Mouse (Mus musculus): ENCODE results near the gene Smyd3. TPM values are rescaled to one million over a fixed set of nuclear protein-coding genes. Genes with fewer than 3 reads are reported as not detected.

Gene Smyd3
- polyA plus RNA-seq, 1 experiment, result 2.4 TPM

GRCm38 (mm10) chr1:179207846-179208595 is 309.8 kb downstream of the Smyd3 start:
- no peaks in the 10 kb centered on the region for H3K4me1 ChIP-seq (ENCODE audit: control insufficient read depth, insufficient read depth, low read length)
- H3K27ac ChIP-seq (ENCODE audit: control insufficient read depth, insufficient read depth, low read depth, low read length), result no peak overlapping the region
- no peaks in the 10 kb centered on the region for H3K36me3 ChIP-seq (ENCODE audit: control insufficient read depth, insufficient read depth, low read length)
- H3K4me3 ChIP-seq (ENCODE audit: control insufficient read depth, low read depth, low read length), result no peak overlapping the region
- no peak for TF ChIP-seq CTCF (IDR thresholded peaks at IDR 0.05; ENCODE audit: control insufficient read depth, insufficient read depth, insufficient replicate concordance, low read depth, low read length)
- TF ChIP-seq POLR2A (IDR thresholded peaks at IDR 0.05; ENCODE audit: control insufficient read depth, low read depth, low read length), result no peak
- H3K27me3 ChIP-seq (ENCODE audit: control insufficient read depth, insufficient read depth, low read length), result no peaks in the 10 kb centered on the region

GRCm38 (mm10) chr1:179207180-179207741 is 310.6 kb downstream of the Smyd3 start:
- no peak overlapping the region for H3K4me3 ChIP-seq (ENCODE audit: control insufficient read depth, low read depth, low read length)
- H3K27ac ChIP-seq (ENCODE audit: control insufficient read depth, insufficient read depth, low read depth, low read length), result no peak overlapping the region
- H3K27me3 ChIP-seq (ENCODE audit: control insufficient read depth, insufficient read depth, low read length), result no peaks in the 10 kb centered on the region
- TF ChIP-seq CTCF (IDR thresholded peaks at IDR 0.05; ENCODE audit: control insufficient read depth, insufficient read depth, insufficient replicate concordance, low read depth, low read length) (no peak), POLR2A (IDR thresholded peaks at IDR 0.05; ENCODE audit: control insufficient read depth, low read depth, low read length) (no peak)
- H3K4me1 ChIP-seq (ENCODE audit: control insufficient read depth, insufficient read depth, low read length), result no peaks in the 10 kb centered on the region
- H3K36me3 ChIP-seq (ENCODE audit: control insufficient read depth, insufficient read depth, low read length), result no peaks in the 10 kb centered on the region

GRCm38 (mm10) chr1:179198517-179199200 is 319.2 kb downstream of the Smyd3 start:
- Histone ChIP-seq H3K27ac (ENCODE audit: control insufficient read depth, insufficient read depth, low read depth, low read length) (no peak overlapping the region), H3K27me3 (ENCODE audit: control insufficient read depth, insufficient read depth, low read length) (no peaks in the 10 kb centered on the region), H3K4me3 (ENCODE audit: control insufficient read depth, low read depth, low read length) (no peak overlapping the region), H3K4me1 (ENCODE audit: control insufficient read depth, insufficient read depth, low read length) (no peaks in the 10 kb centered on the region), H3K36me3 (ENCODE audit: control insufficient read depth, insufficient read depth, low read length) (no peaks in the 10 kb centered on the region)
- no peak for TF ChIP-seq CTCF (IDR thresholded peaks at IDR 0.05; ENCODE audit: control insufficient read depth, insufficient read depth, insufficient replicate concordance, low read depth, low read length)

GRCm38 (mm10) chr1:179197821-179198516 is 319.9 kb downstream of the Smyd3 start:
- Histone ChIP-seq H3K27ac (ENCODE audit: control insufficient read depth, insufficient read depth, low read depth, low read length) (no peak overlapping the region), H3K27me3 (ENCODE audit: control insufficient read depth, insufficient read depth, low read length) (no peaks in the 10 kb centered on the region), H3K4me1 (ENCODE audit: control insufficient read depth, insufficient read depth, low read length) (no peaks in the 10 kb centered on the region), H3K4me3 (ENCODE audit: control insufficient read depth, low read depth, low read length) (no peak overlapping the region), H3K36me3 (ENCODE audit: control insufficient read depth, insufficient read depth, low read length) (no peaks in the 10 kb centered on the region)
- TF ChIP-seq CTCF (IDR thresholded peaks at IDR 0.05; ENCODE audit: control insufficient read depth, insufficient read depth, insufficient replicate concordance, low read depth, low read length) (no peak), POLR2A (IDR thresholded peaks at IDR 0.05; ENCODE audit: control insufficient read depth, low read depth, low read length) (no peak)

DNA sequence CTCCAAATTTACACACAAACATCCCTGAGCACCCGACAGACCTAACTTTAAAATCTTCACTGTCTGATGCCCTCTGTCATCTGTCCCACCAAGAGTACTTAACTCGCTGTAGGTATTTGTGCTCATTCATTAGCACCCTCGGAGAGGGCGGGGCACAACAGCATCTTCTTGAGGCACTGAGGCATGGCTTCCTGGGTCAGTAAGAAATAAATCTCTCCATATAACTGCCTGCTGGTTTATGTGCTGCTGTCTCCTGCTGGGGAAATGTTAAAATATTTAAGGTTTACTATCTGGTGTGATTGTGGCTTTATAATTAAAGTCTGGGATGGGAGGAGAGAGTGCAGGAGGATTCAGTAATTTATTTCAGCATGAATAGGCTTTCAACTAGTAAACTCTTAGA is 320.7 kb downstream of the Smyd3 start:
- H3K27me3 ChIP-seq (ENCODE audit: control insufficient read depth, insufficient read depth, low read length), result no peaks in the 10 kb centered on the region
- no peak overlapping the region for H3K4me3 ChIP-seq (ENCODE audit: control insufficient read depth, low read depth, low read length)
- no peaks in the 10 kb centered on the region for H3K4me1 ChIP-seq (ENCODE audit: control insufficient read depth, insufficient read depth, low read length)
- TF ChIP-seq POLR2A (IDR thresholded peaks at IDR 0.05; ENCODE audit: control insufficient read depth, low read depth, low read length) (no peak), CTCF (IDR thresholded peaks at IDR 0.05; ENCODE audit: control insufficient read depth, insufficient read depth, insufficient replicate concordance, low read depth, low read length) (no peak)
- H3K36me3 ChIP-seq (ENCODE audit: control insufficient read depth, insufficient read depth, low read length), result no peaks in the 10 kb centered on the region
- no peak overlapping the region for H3K27ac ChIP-seq (ENCODE audit: control insufficient read depth, insufficient read depth, low read depth, low read length)

- Histone ChIP-seq H3K36me3 (ENCODE audit: control insufficient read depth, insufficient read depth, low read length) (no peaks in the 10 kb centered on the region), H3K4me3 (ENCODE audit: control insufficient read depth, low read depth, low read length) (no peak overlapping the region), H3K27me3 (ENCODE audit: control insufficient read depth, insufficient read depth, low read length) (no peaks in the 10 kb centered on the region), H3K27ac (ENCODE audit: control insufficient read depth, insufficient read depth, low read depth, low read length) (no peak overlapping the region), H3K4me1 (ENCODE audit: control insufficient read depth, insufficient read depth, low read length) (no peaks in the 10 kb centered on the region)
- TF ChIP-seq CTCF (IDR thresholded peaks at IDR 0.05; ENCODE audit: control insufficient read depth, insufficient read depth, insufficient replicate concordance, low read depth, low read length) (no peak), POLR2A (IDR thresholded peaks at IDR 0.05; ENCODE audit: control insufficient read depth, low read depth, low read length) (no peak)
These were observed 321.4 kb downstream of the Smyd3 start for GRCm38 (mm10) chr1:179196422-179196821.

- H3K4me1 ChIP-seq (ENCODE audit: control insufficient read depth, insufficient read depth, low read length), result no peaks in the 10 kb centered on the region
- no peak overlapping the region for H3K27ac ChIP-seq (ENCODE audit: control insufficient read depth, insufficient read depth, low read depth, low read length)
- H3K27me3 ChIP-seq (ENCODE audit: control insufficient read depth, insufficient read depth, low read length), result no peaks in the 10 kb centered on the region
- TF ChIP-seq CTCF (IDR thresholded peaks at IDR 0.05; ENCODE audit: control insufficient read depth, insufficient read depth, insufficient replicate concordance, low read depth, low read length) (no peak), POLR2A (IDR thresholded peaks at IDR 0.05; ENCODE audit: control insufficient read depth, low read depth, low read length) (no peak)
- no peak overlapping the region for H3K4me3 ChIP-seq (ENCODE audit: control insufficient read depth, low read depth, low read length)
- H3K36me3 ChIP-seq (ENCODE audit: control insufficient read depth, insufficient read depth, low read length), result no peaks in the 10 kb centered on the region
These were observed 325.1 kb downstream of the Smyd3 start for GRCm38 (mm10) chr1:179192781-179193180.

Data from testis, adult 2 months (tissue).